Mouse (Mus musculus) limb, embryonic 11.5 days (tissue): ENCODE results near the gene Snx3. TPM values are rescaled to one million over a fixed set of nuclear protein-coding genes. Genes with fewer than 3 reads are reported as not detected.

Experiments used
- ATAC-seq: fragments of 200-750 bp; cut with Nextera tagmentation; 2 replicates; pipeline ENCODE4 v1.8.0; 2017; ENCODE audit warnings: low read depth; ENCODE audit not compliant: insufficient number of reproducible peaks, low FRiP score, low TSS enrichment
- DNase-seq: peaks from one replicate; pipeline ENCODE4 v3.0.0-alpha.2; 2015; ENCODE audit warnings: low spot score
- H3K27ac ChIP-seq: fragments of 300-500 bp; sonication (generic); replicated peaks from 2 replicates; pipeline ENCODE4 v1.5.1; 2014; ENCODE audit warnings: low read depth, mild to moderate bottlenecking, low read length
- H3K27me3 ChIP-seq: fragments of 300-500 bp; sonication (generic); 2 replicates; pipeline ENCODE4 v1.6.1; 2014; ENCODE audit warnings: mild to moderate bottlenecking, low read length, mixed read lengths; ENCODE audit not compliant: control insufficient read depth, insufficient read depth
- H3K36me3 ChIP-seq: fragments of 300-500 bp; sonication (generic); 2 replicates; pipeline ENCODE4 v1.6.1; 2014; ENCODE audit warnings: mild to moderate bottlenecking, low read length, moderate library complexity, mixed read lengths; ENCODE audit not compliant: control insufficient read depth, insufficient read depth
- H3K4me1 ChIP-seq: fragments of 300-500 bp; sonication (generic); 2 replicates; pipeline ENCODE4 v1.6.1; 2014; ENCODE audit warnings: low read length, mixed read lengths; ENCODE audit not compliant: control insufficient read depth, insufficient read depth
- H3K4me2 ChIP-seq: fragments of 300-500 bp; sonication (generic); 2 replicates; pipeline ENCODE4 v1.6.1; 2014; ENCODE audit warnings: low read depth, mild to moderate bottlenecking, moderate library complexity; ENCODE audit not compliant: severe bottlenecking
- H3K4me3 ChIP-seq: fragments of 300-500 bp; sonication (generic); 2 replicates; pipeline ENCODE4 v1.5.1; 2014; ENCODE audit warnings: low read depth, low read length
- H3K9ac ChIP-seq: fragments of 300-500 bp; sonication (generic); 2 replicates; pipeline ENCODE4 v1.6.1; 2014; ENCODE audit warnings: mild to moderate bottlenecking, low read length
- H3K9me3 ChIP-seq: fragments of 300-500 bp; sonication (generic); 2 replicates; pipeline ENCODE4 v1.6.1; 2016; ENCODE audit warnings: low read length; ENCODE audit not compliant: control insufficient read depth
- WGBS: fragments of 180-500 bp; shearing (Covaris S2); extraction: QIAGEN DNeasy Blood & Tissue Kit; methylation state at CpG from one replicate; pipeline ENCODE4 v1.1.7; 2014; 5-methylcytosine and 5-hydroxymethylcytosine counted together
- polyA plus RNA-seq: library from polyadenylated mRNA; unstranded; fragments of >200 nt; fragmentation: Nextera tagmentation; extraction: Ambion mirVana; gene quantifications from 2 replicates; pipeline ENCODE4 v1.2.1, GENCODE M21; 2014

Gene Snx3
- polyA plus RNA-seq, 1 experiment from 2014 or later: 248 TPM

GRCm38 (mm10) chr10:42579475-42580130 lies 77.8 kb downstream of the Snx3 start:
- DNase-seq: peak; percentile 48
- Histone ChIP-seq H3K4me3 (no peak overlapping the region), H3K27ac (no peak overlapping the region)

GRCm38 (mm10) chr10:42580131-42580950 lies 78.5 kb downstream of the Snx3 start:
- Histone ChIP-seq H3K4me3 (no peak overlapping the region), H3K9ac (no peak overlapping the region), H3K27me3 (peaks cover 91% of the 10 kb centered on the region), H3K27ac (no peak overlapping the region), H3K4me1 (peaks cover 19% of the 10 kb centered on the region), H3K4me2 (no peak overlapping the region), H3K36me3 (no peaks in the 10 kb centered on the region), H3K9me3 (no peaks in the 10 kb centered on the region)
- under 1% methylated on average over 27 of the region's 29 CpGs for WGBS
- DNase-seq (peak; percentile 61), ATAC-seq (no peak)

More at GRCm38 (mm10) chr10:42579475-42580130, 77.8 kb downstream of the Snx3 start:
- ATAC-seq: no peak
- under 1% methylated on average over 41 of the region's 41 CpGs for WGBS
- Histone ChIP-seq H3K9ac (no peak overlapping the region), H3K4me2 (no peak overlapping the region), H3K4me1 (peaks cover 19% of the 10 kb centered on the region), H3K27me3 (peaks cover 91% of the 10 kb centered on the region), H3K36me3 (no peaks in the 10 kb centered on the region), H3K9me3 (no peaks in the 10 kb centered on the region)

- Histone ChIP-seq H3K27me3 (peaks cover 92% of the 10 kb centered on the region), H3K9ac (no peak overlapping the region), H3K36me3 (no peaks in the 10 kb centered on the region), H3K9me3 (no peaks in the 10 kb centered on the region), H3K4me3 (no peak overlapping the region), H3K27ac (no peak overlapping the region), H3K4me2 (no peak overlapping the region), H3K4me1 (peaks cover 19% of the 10 kb centered on the region)
- WGBS: 2% methylated on average over 7 of the region's 7 CpGs
- no peak for ATAC-seq
- DNase-seq: no peak
These were observed 79.1 kb downstream of the Snx3 start for GRCm38 (mm10) chr10:42580951-42581277.

- no peak overlapping the region for H3K4me2 ChIP-seq
- no peak overlapping the region for H3K9ac ChIP-seq
- H3K4me1 ChIP-seq: peaks cover 19% of the 10 kb centered on the region
- DNase-seq (peak; percentile 69), ATAC-seq (no peak)
- no peaks in the 10 kb centered on the region; the same call in 1 of the 2 replicates for H3K9me3 ChIP-seq
- H3K27me3 ChIP-seq: peaks cover 94% of the 10 kb centered on the region
- under 1% methylated on average over 44 of the region's 45 CpGs for WGBS
- H3K36me3 ChIP-seq: no peaks in the 10 kb centered on the region
- no peak overlapping the region for H3K27ac ChIP-seq
- 0 out of 2 replicates have a peak overlapping the region, but pooled peaks have one; percentile 0 for H3K4me3 ChIP-seq
These were observed 80.1 kb downstream of the Snx3 start for GRCm38 (mm10) chr10:42581694-42582565.

GRCm38 (mm10) chr10:42582566-42583110 lies 80.8 kb downstream of the Snx3 start:
- Histone ChIP-seq H3K4me2 (no peak overlapping the region), H3K9ac (no peak overlapping the region), H3K36me3 (no peaks in the 10 kb centered on the region), H3K9me3 (no peaks in the 10 kb centered on the region; the same call in 1 of the 2 replicates), H3K27ac (no peak overlapping the region), H3K27me3 (peaks cover 93% of the 10 kb centered on the region), H3K4me3 (no peak overlapping the region), H3K4me1 (peaks cover 19% of the 10 kb centered on the region)
- WGBS: under 1% methylated on average over 33 of the region's 44 CpGs
- DNase-seq (peak; percentile 74), ATAC-seq (no peak)

GRCm38 (mm10) chr10:42583157-42583872 lies 81.5 kb downstream of the Snx3 start, which contains the start of the genes Nr2e1 and Ostm1:
Gene Nr2e1 (minus strand): TSS chr10:42583632.
Gene Ostm1 (plus strand): TSS chr10:42583822.
- 0 out of 2 replicates have a peak within 1 kb of the TSS, but pooled peaks have one; percentile 5 for H3K4me3 ChIP-seq
- no peaks in the 10 kb centered on the region; the same call in 1 of the 2 replicates for H3K9me3 ChIP-seq
- H3K9ac ChIP-seq: no peak within 1 kb of the TSS
- H3K4me2 ChIP-seq: no peak within 1 kb of the TSS; the same call in 1 of the 2 replicates
- under 1% methylated on average over 43 of the region's 43 CpGs for WGBS
- H3K27ac ChIP-seq: no peak within 1 kb of the TSS
- ATAC-seq: no peak
- H3K27me3 ChIP-seq: peaks cover 93% of the 10 kb centered on the region
- no peak for DNase-seq
- no peaks in the 10 kb centered on the region for H3K36me3 ChIP-seq
- peaks cover 19% of the 10 kb centered on the region for H3K4me1 ChIP-seq

GRCm38 (mm10) chr10:42583902-42584435 lies 82.1 kb downstream of the Snx3 start:
- no peak overlapping the region for H3K9ac ChIP-seq
- 1% methylated on average over 32 of the region's 32 CpGs for WGBS

More at GRCm38 (mm10) chr10:42583902-42584435, 82.1 kb downstream of the Snx3 start:
- peaks cover 94% of the 10 kb centered on the region for H3K27me3 ChIP-seq
- H3K4me2 ChIP-seq: no peak overlapping the region; the same call in 1 of the 2 replicates
- ATAC-seq (no peak), DNase-seq (peak; percentile 69)
- H3K27ac ChIP-seq: no peak overlapping the region
- no peak overlapping the region for H3K4me3 ChIP-seq
- peaks cover 19% of the 10 kb centered on the region for H3K4me1 ChIP-seq
- no peaks in the 10 kb centered on the region; the same call in 1 of the 2 replicates for H3K9me3 ChIP-seq
- no peaks in the 10 kb centered on the region for H3K36me3 ChIP-seq
